22 mouse cellular contexts compared by ENCODE assay signal in genomic region chr9:90419762-90420541, GRCm38 (mm10).
"Had no signal": no experiment of that assay in that cellular context is flagged by ENCODE, and none has a peak within 500 bp of the region (broad histone marks: within the 10 kb centered on the region; RNA-seq: fewer than 3 reads in every experiment).

No protein-coding gene starts in this region.

- DNase-seq: gastrocnemius, postnatal 14 days; gastrocnemius, postnatal 36 days; heart, adult 18-20 months; heart, postnatal 10 days; heart, postnatal 4 days; kidney, adult 18-20 months; kidney, adult 8-10 months; kidney, postnatal 10 days; kidney, postnatal 36 days; layer of hippocampus, adult 9-11 months; layer of hippocampus, postnatal 36 days; left cerebral cortex, postnatal 4 days had no signal

- H3K4me3 ChIP-seq: heart, embryonic 10.5 days; heart, embryonic 12.5 days; hindbrain, embryonic 10.5 days; hindbrain, embryonic 13.5 days; hindbrain, embryonic 15.5 days; limb, embryonic 13.5 days; limb, embryonic 15.5 days had no signal

- H3K9me3 ChIP-seq: heart, embryonic 10.5 days; heart, embryonic 12.5 days; hindbrain, embryonic 10.5 days; hindbrain, embryonic 13.5 days; hindbrain, embryonic 15.5 days; limb, embryonic 13.5 days; limb, embryonic 15.5 days had no signal

- H3K4me2 ChIP-seq: heart, embryonic 12.5 days; hindbrain, embryonic 13.5 days; hindbrain, embryonic 15.5 days; limb, embryonic 13.5 days; limb, embryonic 15.5 days had no signal

- H3K27ac ChIP-seq: heart, embryonic 10.5 days; hindbrain, embryonic 10.5 days; hindbrain, embryonic 13.5 days; hindbrain, embryonic 15.5 days; hindbrain, postnatal 0 days; limb, embryonic 13.5 days; limb, embryonic 15.5 days had no signal

- ATAC-seq: forebrain, embryonic 16.5 days; hindbrain, postnatal 0 days; intestine, embryonic 16.5 days had no signal

- H3K4me1 ChIP-seq: heart, embryonic 10.5 days; heart, embryonic 12.5 days; hindbrain, embryonic 10.5 days; hindbrain, embryonic 13.5 days; hindbrain, embryonic 15.5 days; limb, embryonic 13.5 days; limb, embryonic 15.5 days had no signal

- H3K27me3 ChIP-seq: heart, embryonic 12.5 days; hindbrain, embryonic 13.5 days; hindbrain, embryonic 15.5 days; limb, embryonic 13.5 days; limb, embryonic 15.5 days had no signal

- H3K36me3 ChIP-seq: heart, embryonic 10.5 days; heart, embryonic 12.5 days; hindbrain, embryonic 10.5 days; hindbrain, embryonic 13.5 days; hindbrain, embryonic 15.5 days; limb, embryonic 13.5 days; limb, embryonic 15.5 days had no signal

- H3K9ac ChIP-seq: heart, embryonic 12.5 days; hindbrain, embryonic 13.5 days; hindbrain, embryonic 15.5 days; limb, embryonic 13.5 days; limb, embryonic 15.5 days had no signal
